Mouse (Mus musculus): ENCODE measurements around the gene Adam8. TPM values are rescaled to one million over a fixed set of nuclear protein-coding genes. Genes with fewer than 3 reads are reported as not detected.

Gene Adam8
- polyA plus RNA-seq, 1 experiment: 4.1 TPM

DNA sequence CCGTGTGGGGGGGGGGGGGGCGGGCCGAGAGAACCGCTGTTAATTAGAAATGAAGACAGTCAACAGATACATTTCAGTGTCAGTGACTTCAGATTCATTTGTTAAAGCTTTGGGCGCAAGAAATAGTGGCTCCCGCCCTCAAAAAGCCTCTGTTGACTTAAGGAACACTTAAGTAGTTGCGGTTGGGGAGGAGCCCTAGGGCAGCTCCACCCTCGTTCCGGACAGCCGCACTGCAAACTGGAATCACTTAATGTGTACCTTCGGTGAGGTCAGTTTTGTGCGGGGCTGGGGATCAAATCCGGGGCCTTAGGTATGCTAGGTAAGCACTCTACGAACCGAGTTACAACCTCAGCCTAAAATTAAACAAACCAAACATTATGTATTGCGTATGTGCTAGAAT is 41.3 kb downstream of the Adam8 start:
- DNase-seq: no peak
- 0 out of 2 replicates have a peak, but pooled peaks cover 4% of the 10 kb centered on the region for H3K4me1 ChIP-seq (ENCODE audit: control insufficient read depth, insufficient read depth, low read length)
- WGBS: 7% methylated on average over 16 of the region's 16 CpGs
- H3K4me3 ChIP-seq (replicated peaks; ENCODE audit: insufficient read depth, low read depth, low read length): no peak overlapping the region
- no peak overlapping the region for H3K27ac ChIP-seq (ENCODE audit: insufficient read depth, low read length)
- H3K27me3 ChIP-seq (ENCODE audit: control insufficient read depth, insufficient read depth, low read length): no peaks in the 10 kb centered on the region
- TF ChIP-seq CTCF (IDR thresholded peaks at IDR 0.05; ENCODE audit: borderline replicate concordance, insufficient read depth, low read depth, low read length): no peak
- no peak for TF ChIP-seq POLR2A (IDR thresholded peaks at IDR 0.05; ENCODE audit: borderline replicate concordance, insufficient read depth, low read length)

DNA sequence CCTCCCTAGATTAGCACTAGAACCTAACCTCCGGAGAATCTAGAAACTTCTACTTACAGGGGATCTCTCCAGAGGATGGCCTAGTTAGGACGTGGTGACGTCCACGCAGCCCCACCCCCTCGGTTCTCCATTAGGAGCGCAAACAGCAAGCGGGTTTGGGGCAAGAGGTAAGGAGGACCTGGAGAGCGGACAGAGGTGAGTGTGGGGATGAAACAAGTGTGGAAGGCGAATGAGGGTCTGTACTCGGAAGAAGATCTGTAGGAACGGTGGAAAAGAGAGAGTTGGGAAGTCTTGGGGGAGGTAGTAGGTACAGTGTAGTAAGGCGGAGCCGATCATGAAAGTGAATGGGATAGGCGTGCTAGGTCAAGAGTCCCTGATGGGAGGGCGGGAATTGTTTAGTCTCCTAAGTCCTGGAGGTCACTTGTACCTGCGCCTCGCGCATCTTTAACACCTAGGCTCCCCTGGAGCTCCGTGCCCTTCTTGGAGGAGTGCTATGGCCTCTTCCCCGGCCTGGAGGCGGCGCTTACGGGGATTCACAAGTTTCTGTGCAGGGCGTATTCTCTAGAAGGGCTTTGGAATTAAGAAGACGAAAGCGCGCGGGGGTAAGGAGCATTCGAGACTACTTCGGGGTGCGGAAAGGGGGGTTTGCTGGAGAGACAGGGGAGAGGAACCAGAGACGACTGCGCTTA is 41.9 kb downstream of the Adam8 start:
- under 1% methylated on average over 33 of the region's 33 CpGs for WGBS
- H3K27me3 ChIP-seq (ENCODE audit: control insufficient read depth, insufficient read depth, low read length): peaks cover 2% of the 10 kb centered on the region; the same call in 1 of the 2 replicates
- H3K27ac ChIP-seq (ENCODE audit: insufficient read depth, low read length): no peak overlapping the region
- peak overlapping the region; percentile 60 for H3K4me3 ChIP-seq (replicated peaks; ENCODE audit: insufficient read depth, low read depth, low read length)
- DNase-seq: no peak
- H3K4me1 ChIP-seq (ENCODE audit: control insufficient read depth, insufficient read depth, low read length): 0 out of 2 replicates have a peak, but pooled peaks cover 4% of the 10 kb centered on the region
- TF ChIP-seq CTCF (IDR thresholded peaks at IDR 0.05; ENCODE audit: borderline replicate concordance, insufficient read depth, low read depth, low read length): no peak
- no peak for TF ChIP-seq POLR2A (IDR thresholded peaks at IDR 0.05; ENCODE audit: borderline replicate concordance, insufficient read depth, low read length)

- WGBS: 10% methylated on average over 15 of the region's 15 CpGs
- TF ChIP-seq POLR2A (IDR thresholded peaks at IDR 0.05; ENCODE audit: borderline replicate concordance, insufficient read depth, low read length): no peak
- DNase-seq: no peak
- Histone ChIP-seq H3K4me1 (ENCODE audit: control insufficient read depth, insufficient read depth, low read length) (0 out of 2 replicates have a peak, but pooled peaks cover 4% of the 10 kb centered on the region), H3K27ac (ENCODE audit: insufficient read depth, low read length) (no peak overlapping the region), H3K27me3 (ENCODE audit: control insufficient read depth, insufficient read depth, low read length) (peaks cover 3% of the 10 kb centered on the region; the same call in 1 of the 2 replicates), H3K4me3 (replicated peaks; ENCODE audit: insufficient read depth, low read depth, low read length) (peak overlapping the region; percentile 60)
Observed at GRCm38 (mm10) chr7:139949893-139950282, 42.5 kb downstream of the Adam8 start.

DNA sequence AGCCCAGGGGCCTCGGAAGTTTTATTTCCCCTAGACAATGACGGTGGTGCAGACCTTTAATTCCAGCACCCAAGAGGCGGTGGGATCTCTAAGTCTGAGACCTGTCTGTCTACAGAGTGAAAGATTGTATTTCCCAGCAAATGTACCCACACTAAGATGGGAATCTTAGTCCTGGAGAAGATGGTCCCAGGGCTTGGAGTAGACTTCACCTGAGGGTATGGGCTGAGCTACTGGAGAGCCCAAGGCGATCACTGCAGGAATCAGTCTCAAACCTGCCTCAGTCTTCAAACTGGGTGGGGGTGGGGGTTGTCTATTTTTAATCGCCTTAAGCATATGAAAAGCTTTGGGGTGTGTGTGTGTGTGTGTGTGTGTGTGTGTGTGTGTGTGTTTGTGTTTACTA is 46.3 kb downstream of the Adam8 start:
- 69% methylated on average over 5 of the region's 5 CpGs for WGBS
- peaks cover 6% of the 10 kb centered on the region; the same call in 1 of the 2 replicates for H3K27me3 ChIP-seq (ENCODE audit: control insufficient read depth, insufficient read depth, low read length)
- TF ChIP-seq CTCF (IDR thresholded peaks at IDR 0.05; ENCODE audit: borderline replicate concordance, insufficient read depth, low read depth, low read length): no peak
- TF ChIP-seq POLR2A (IDR thresholded peaks at IDR 0.05; ENCODE audit: borderline replicate concordance, insufficient read depth, low read length): no peak

DNA sequence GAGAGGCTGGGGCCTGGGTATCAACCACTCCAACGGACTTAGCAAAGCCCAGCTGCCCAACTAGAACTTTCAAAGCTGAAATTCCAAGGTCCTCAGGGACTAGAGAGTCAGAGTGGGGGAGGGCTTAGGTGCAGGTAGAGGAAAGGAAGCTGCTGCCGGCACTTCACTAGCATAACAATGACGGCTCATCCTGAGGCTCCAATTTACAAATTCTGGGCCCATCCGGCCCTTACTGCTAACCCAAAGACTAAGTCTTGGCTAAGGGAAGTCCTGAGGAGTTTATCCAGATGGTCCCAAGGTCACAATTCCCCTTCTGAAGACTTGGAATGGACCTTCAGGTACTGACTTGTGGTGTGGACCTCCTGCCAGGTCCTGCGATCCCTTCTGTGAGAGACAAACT is 46.8 kb downstream of the Adam8 start:
- no peak overlapping the region for H3K27ac ChIP-seq (ENCODE audit: insufficient read depth, low read length)
- peaks cover 6% of the 10 kb centered on the region; the same call in 1 of the 2 replicates for H3K27me3 ChIP-seq (ENCODE audit: control insufficient read depth, insufficient read depth, low read length)
- no peak for TF ChIP-seq POLR2A (IDR thresholded peaks at IDR 0.05; ENCODE audit: borderline replicate concordance, insufficient read depth, low read length)
- TF ChIP-seq CTCF (IDR thresholded peaks at IDR 0.05; ENCODE audit: borderline replicate concordance, insufficient read depth, low read depth, low read length): no peak
- DNase-seq: no peak
- no peak overlapping the region for H3K4me3 ChIP-seq (replicated peaks; ENCODE audit: insufficient read depth, low read depth, low read length)
- 62% methylated on average over 5 of the region's 5 CpGs for WGBS
- H3K4me1 ChIP-seq (ENCODE audit: control insufficient read depth, insufficient read depth, low read length): 0 out of 2 replicates have a peak, but pooled peaks cover 3% of the 10 kb centered on the region

More for the DNA sequence above, 46.3 kb downstream of the Adam8 start:
- DNase-seq: no peak
- Histone ChIP-seq H3K4me1 (ENCODE audit: control insufficient read depth, insufficient read depth, low read length) (0 out of 2 replicates have a peak, but pooled peaks cover 4% of the 10 kb centered on the region), H3K27ac (ENCODE audit: insufficient read depth, low read length) (no peak overlapping the region), H3K4me3 (replicated peaks; ENCODE audit: insufficient read depth, low read depth, low read length) (no peak overlapping the region)

- Histone ChIP-seq H3K4me3 (replicated peaks; ENCODE audit: insufficient read depth, low read depth, low read length) (no peak overlapping the region), H3K27me3 (ENCODE audit: control insufficient read depth, insufficient read depth, low read length) (peaks cover 6% of the 10 kb centered on the region; the same call in 1 of the 2 replicates), H3K27ac (ENCODE audit: insufficient read depth, low read length) (no peak overlapping the region), H3K4me1 (ENCODE audit: control insufficient read depth, insufficient read depth, low read length) (no peaks in the 10 kb centered on the region)
- TF ChIP-seq POLR2A (IDR thresholded peaks at IDR 0.05; ENCODE audit: borderline replicate concordance, insufficient read depth, low read length): no peak
- TF ChIP-seq CTCF (IDR thresholded peaks at IDR 0.05; ENCODE audit: borderline replicate concordance, insufficient read depth, low read depth, low read length): no peak
- WGBS: 10% methylated on average over 68 of the region's 68 CpGs
- DNase-seq: no peak
Observed at GRCm38 (mm10) chr7:139944291-139945240, 47.8 kb downstream of the Adam8 start.

DNA sequence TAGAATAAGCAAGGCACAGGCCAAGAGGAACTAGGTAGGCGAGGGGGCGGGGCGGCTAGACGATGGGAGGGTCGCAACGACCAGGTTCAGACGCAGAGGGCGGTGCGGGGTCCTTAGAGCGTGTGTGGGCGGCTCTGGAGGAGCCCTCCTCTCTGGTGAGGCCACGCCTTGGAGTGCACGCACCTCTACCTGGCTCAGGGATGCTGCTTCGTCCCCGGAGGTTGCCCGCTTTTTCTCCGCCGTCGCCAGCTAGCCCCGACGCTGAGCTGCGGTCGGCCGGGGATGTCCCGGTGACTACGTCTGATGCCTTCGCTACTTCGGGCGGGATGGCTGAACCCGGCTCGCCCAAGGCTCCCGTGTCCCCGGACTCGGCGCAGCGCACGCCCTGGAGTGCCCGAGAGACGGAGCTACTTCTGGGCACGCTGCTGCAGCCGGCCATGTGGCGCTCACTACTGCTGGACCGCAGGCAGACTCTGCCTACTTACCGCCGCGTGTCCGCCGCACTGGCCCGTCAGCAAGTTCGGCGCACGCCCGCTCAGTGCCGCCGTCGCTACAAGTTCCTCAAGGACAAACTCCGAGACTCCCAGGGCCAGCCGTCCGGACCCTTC is 48.6 kb downstream of the Adam8 start, which contains the start of gene Utf1:
Gene Utf1, plus strand, starts transcription at position 116 of the 608 bp plus-strand sequence.
- peak in 1 of 2 experiments; percentile 22 for DNase-seq

More for the DNA sequence above, 48.6 kb downstream of the Adam8 start, which contains the start of gene Utf1:
- no peak within 1 kb of the TSS for H3K4me3 ChIP-seq (replicated peaks; ENCODE audit: insufficient read depth, low read depth, low read length)
- H3K4me1 ChIP-seq (ENCODE audit: control insufficient read depth, insufficient read depth, low read length): no peaks in the 10 kb centered on the region
- H3K27ac ChIP-seq (ENCODE audit: insufficient read depth, low read length): no peak within 1 kb of the TSS
- no peak for TF ChIP-seq POLR2A (IDR thresholded peaks at IDR 0.05; ENCODE audit: borderline replicate concordance, insufficient read depth, low read length)
- TF ChIP-seq CTCF (IDR thresholded peaks at IDR 0.05; ENCODE audit: borderline replicate concordance, insufficient read depth, low read depth, low read length): no peak
- WGBS: 2% methylated on average over 59 of the region's 59 CpGs
- H3K27me3 ChIP-seq (ENCODE audit: control insufficient read depth, insufficient read depth, low read length): peaks cover 6% of the 10 kb centered on the region; the same call in 1 of the 2 replicates

Data from cerebellum, adult 2 months (tissue).